Mouse (Mus musculus) limb, embryonic 12.5 days (tissue): ENCODE measurements at regions not wholly inside any gene's neighbourhood (a gene's known extent, or its start where the extent isn't known, plus 50 kb on each side); places are given as distances from the start of the nearest gene placed in this dataset.

Source experiments
- ATAC-seq: fragments of 200-750 bp; cut with Nextera tagmentation; 2 replicates; pipeline ENCODE4 v1.8.0; 2017; ENCODE audit warnings: low read depth, moderate TSS enrichment; ENCODE audit not compliant: insufficient number of reproducible peaks, insufficient read depth, low FRiP score, low TSS enrichment
- H3K27ac ChIP-seq: fragments of 300-500 bp; sonication (generic); 2 replicates; pipeline ENCODE4 v1.5.1; 2016; ENCODE audit warnings: mild to moderate bottlenecking, moderate library complexity
- H3K27me3 ChIP-seq: fragments of 300-500 bp; sonication (generic); 2 replicates; pipeline ENCODE4 v1.6.1; 2016; ENCODE audit warnings: mild to moderate bottlenecking, moderate library complexity
- H3K36me3 ChIP-seq: fragments of 300-500 bp; sonication (generic); 2 replicates; pipeline ENCODE4 v1.6.1; 2016; ENCODE audit warnings: mild to moderate bottlenecking, moderate library complexity
- H3K4me1 ChIP-seq: fragments of 300-500 bp; sonication (generic); replicated peaks from 2 replicates; pipeline ENCODE4 v1.6.1; 2016
- H3K4me2 ChIP-seq: fragments of 300-500 bp; sonication (generic); 2 replicates; pipeline ENCODE4 v1.6.1; 2016; ENCODE audit warnings: mild to moderate bottlenecking, moderate library complexity
- H3K4me3 ChIP-seq: fragments of 300-500 bp; sonication (generic); replicated peaks from 2 replicates; pipeline ENCODE4 v1.5.1; 2016; ENCODE audit warnings: mild to moderate bottlenecking
- H3K9ac ChIP-seq: fragments of 300-500 bp; sonication (generic); replicated peaks from 2 replicates; pipeline ENCODE4 v1.6.1; 2016; ENCODE audit warnings: mild to moderate bottlenecking, moderate library complexity
- H3K9me3 ChIP-seq: fragments of 300-500 bp; sonication (generic); 2 replicates; pipeline ENCODE4 v1.6.1; 2016; ENCODE audit warnings: mild to moderate bottlenecking, moderate library complexity
- WGBS: fragments of 180-500 bp; shearing (Covaris S2); methylation state at CpG from one replicate; pipeline ENCODE4 v1.1.7; 2016; 5-methylcytosine and 5-hydroxymethylcytosine counted together

GRCm38 (mm10) chr16:5501961-5502360, 246.2 kb upstream of the Eef2kmt start:
- no peak for ATAC-seq
- Histone ChIP-seq H3K4me3 (no peak overlapping the region), H3K4me2 (no peak overlapping the region), H3K4me1 (no peaks in the 10 kb centered on the region), H3K27ac (no peak overlapping the region), H3K9me3 (no peaks in the 10 kb centered on the region), H3K36me3 (no peaks in the 10 kb centered on the region), H3K9ac (no peak overlapping the region), H3K27me3 (no peaks in the 10 kb centered on the region)
- 92% methylated on average over 7 of the region's 7 CpGs for WGBS

- H3K4me1 ChIP-seq: 0 out of 2 replicates have a peak, but pooled peaks cover 3% of the 10 kb centered on the region
- H3K4me3 ChIP-seq: no peak overlapping the region
- no peaks in the 10 kb centered on the region for H3K36me3 ChIP-seq
- H3K27ac ChIP-seq: no peak overlapping the region
- no peaks in the 10 kb centered on the region; the same call in 1 of the 2 replicates for H3K27me3 ChIP-seq
- H3K9me3 ChIP-seq: no peaks in the 10 kb centered on the region
- 86% methylated on average over 2 of the region's 2 CpGs for WGBS
- H3K4me2 ChIP-seq: no peak overlapping the region
- no peak overlapping the region for H3K9ac ChIP-seq
- ATAC-seq: no peak
These were observed 240.4 kb upstream of the Eef2kmt start for GRCm38 (mm10) chr16:5496051-5496685.

GRCm38 (mm10) chr16:5493352-5493751, 237.6 kb upstream of the Eef2kmt start:
- no peak overlapping the region for H3K27ac ChIP-seq
- no peaks in the 10 kb centered on the region; the same call in 1 of the 2 replicates for H3K9me3 ChIP-seq
- no peak overlapping the region for H3K4me3 ChIP-seq
- H3K36me3 ChIP-seq: no peaks in the 10 kb centered on the region
- WGBS: 30% methylated on average over 6 of the region's 6 CpGs
- no peaks in the 10 kb centered on the region; the same call in 1 of the 2 replicates for H3K27me3 ChIP-seq
- no peak overlapping the region for H3K9ac ChIP-seq
- ATAC-seq: no peak
- 0 out of 2 replicates have a peak, but pooled peaks cover 3% of the 10 kb centered on the region for H3K4me1 ChIP-seq
- no peak overlapping the region for H3K4me2 ChIP-seq

- Histone ChIP-seq H3K4me2 (no peak overlapping the region), H3K27me3 (peaks cover 8% of the 10 kb centered on the region), H3K4me3 (no peak overlapping the region), H3K4me1 (no peaks in the 10 kb centered on the region), H3K9me3 (no peaks in the 10 kb centered on the region; the same call in 1 of the 2 replicates), H3K27ac (no peak overlapping the region), H3K9ac (no peak overlapping the region), H3K36me3 (no peaks in the 10 kb centered on the region)
- 42% methylated on average over 3 of the region's 3 CpGs for WGBS
- no peak for ATAC-seq
These were observed 231.5 kb upstream of the Eef2kmt start for GRCm38 (mm10) chr16:5487259-5487658.

GRCm38 (mm10) chr16:5483337-5483736, 227.6 kb upstream of the Eef2kmt start:
- H3K4me2 ChIP-seq: no peak overlapping the region
- no peaks in the 10 kb centered on the region for H3K9me3 ChIP-seq
- no peaks in the 10 kb centered on the region for H3K36me3 ChIP-seq
- 12% methylated on average over 6 of the region's 6 CpGs for WGBS
- no peaks in the 10 kb centered on the region for H3K4me1 ChIP-seq
- H3K4me3 ChIP-seq: no peak overlapping the region
- no peak overlapping the region for H3K27ac ChIP-seq
- peaks cover 11% of the 10 kb centered on the region for H3K27me3 ChIP-seq
- ATAC-seq: no peak
- no peak overlapping the region for H3K9ac ChIP-seq

- no peaks in the 10 kb centered on the region for H3K4me1 ChIP-seq
- peaks cover 11% of the 10 kb centered on the region for H3K27me3 ChIP-seq
- H3K27ac ChIP-seq: no peak overlapping the region
- no peak for ATAC-seq
- no peak overlapping the region for H3K4me2 ChIP-seq
- H3K9me3 ChIP-seq: no peaks in the 10 kb centered on the region
- no peaks in the 10 kb centered on the region for H3K36me3 ChIP-seq
- whole genome bisulfite sequencing: 79% methylated on average over 1 of the region's 1 CpGs
- H3K9ac ChIP-seq: no peak overlapping the region
- H3K4me3 ChIP-seq: no peak overlapping the region
These were observed 224.4 kb upstream of the Eef2kmt start for GRCm38 (mm10) chr16:5480148-5480547.

GRCm38 (mm10) chr16:5478970-5479369, 223.2 kb upstream of the Eef2kmt start:
- no peak overlapping the region for H3K27ac ChIP-seq
- ATAC-seq: no peak
- no peaks in the 10 kb centered on the region for H3K4me1 ChIP-seq
- no peak overlapping the region for H3K4me3 ChIP-seq
- no peak overlapping the region for H3K9ac ChIP-seq
- peaks cover 6% of the 10 kb centered on the region for H3K27me3 ChIP-seq
- H3K36me3 ChIP-seq: no peaks in the 10 kb centered on the region
- no peaks in the 10 kb centered on the region for H3K9me3 ChIP-seq
- H3K4me2 ChIP-seq: no peak overlapping the region

- ATAC-seq: no peak
- WGBS: 18% methylated on average over 5 of the region's 5 CpGs
These were observed 215.5 kb upstream of the Eef2kmt start for GRCm38 (mm10) chr16:5471321-5471720.

GRCm38 (mm10) chr16:5467587-5467986, 211.8 kb upstream of the Eef2kmt start:
- H3K9me3 ChIP-seq: no peaks in the 10 kb centered on the region
- no peak overlapping the region for H3K27ac ChIP-seq
- no peak overlapping the region for H3K4me2 ChIP-seq
- H3K9ac ChIP-seq: no peak overlapping the region
- H3K27me3 ChIP-seq: 0 out of 2 replicates have a peak, but pooled peaks cover 4% of the 10 kb centered on the region
- no peaks in the 10 kb centered on the region for H3K36me3 ChIP-seq
- H3K4me3 ChIP-seq: no peak overlapping the region
- no peak for ATAC-seq
- 8% methylated on average over 3 of the region's 3 CpGs for WGBS
- H3K4me1 ChIP-seq: no peaks in the 10 kb centered on the region

More at GRCm38 (mm10) chr16:5471321-5471720, 215.5 kb upstream of the Eef2kmt start:
- no peaks in the 10 kb centered on the region for H3K4me1 ChIP-seq
- H3K36me3 ChIP-seq: no peaks in the 10 kb centered on the region
- no peak overlapping the region for H3K27ac ChIP-seq
- 0 out of 2 replicates have a peak, but pooled peaks cover 10% of the 10 kb centered on the region for H3K27me3 ChIP-seq
- no peak overlapping the region for H3K4me3 ChIP-seq
- no peak overlapping the region for H3K9ac ChIP-seq
- no peak overlapping the region for H3K4me2 ChIP-seq
- H3K9me3 ChIP-seq: no peaks in the 10 kb centered on the region

GRCm38 (mm10) chr16:5466760-5467159, 211.0 kb upstream of the Eef2kmt start:
- ATAC-seq: no peak
- no peaks in the 10 kb centered on the region for H3K36me3 ChIP-seq
- H3K9me3 ChIP-seq: no peaks in the 10 kb centered on the region
- no peak overlapping the region for H3K9ac ChIP-seq
- H3K27ac ChIP-seq: no peak overlapping the region
- H3K4me2 ChIP-seq: no peak overlapping the region
- no peaks in the 10 kb centered on the region for H3K27me3 ChIP-seq
- no peak overlapping the region for H3K4me3 ChIP-seq
- 67% methylated on average over 2 of the region's 2 CpGs for WGBS
- H3K4me1 ChIP-seq: no peaks in the 10 kb centered on the region

GRCm38 (mm10) chr16:5455352-5455965, 199.7 kb upstream of the Eef2kmt start:
- no peak for ATAC-seq
- Histone ChIP-seq H3K36me3 (no peaks in the 10 kb centered on the region), H3K27me3 (0 out of 2 replicates have a peak, but pooled peaks cover 4% of the 10 kb centered on the region), H3K9me3 (no peaks in the 10 kb centered on the region), H3K4me2 (no peak overlapping the region), H3K27ac (no peak overlapping the region), H3K9ac (no peak overlapping the region), H3K4me3 (no peak overlapping the region), H3K4me1 (0 out of 2 replicates have a peak, but pooled peaks cover 5% of the 10 kb centered on the region)
- 4% methylated on average over 5 of the region's 5 CpGs for WGBS
